Mouse (Mus musculus): ENCODE measurements at regions not wholly inside any gene's neighbourhood (a gene's known extent, or its start where the extent isn't known, plus 50 kb on each side); places are given as distances from the start of the nearest gene placed in this dataset.
A peak's percentile ranks its signal among the peaks of the same experiment; 100 is the strongest.
"Not testable (repeated sequence)": the region's sequence is repeated elsewhere in the genome, so short reads cannot be mapped to it uniquely, and the experiment has no call there.

DNA sequence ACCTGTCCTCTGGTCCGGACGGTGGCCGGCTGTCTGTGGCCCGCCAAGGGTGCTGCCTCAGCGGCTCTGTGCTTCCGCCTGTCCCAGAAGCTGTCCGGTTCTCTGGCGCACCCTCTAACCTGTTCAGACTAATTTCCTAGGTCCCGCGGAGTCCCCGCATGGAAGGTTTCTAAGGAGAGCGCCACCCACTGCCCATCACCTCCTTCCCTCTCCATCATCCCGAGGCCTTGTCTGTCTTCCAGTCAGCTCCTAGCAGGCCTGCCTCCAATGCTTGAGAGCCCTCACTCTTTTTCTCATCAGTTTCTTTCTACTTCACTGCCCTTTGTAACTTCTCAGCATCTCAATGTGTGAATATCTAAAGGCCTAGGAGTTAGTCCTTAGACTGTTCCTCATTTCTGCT lies 86.4 kb upstream of the Zfp746 start:
- DNase-seq = not testable (repeated sequence)

DNA sequence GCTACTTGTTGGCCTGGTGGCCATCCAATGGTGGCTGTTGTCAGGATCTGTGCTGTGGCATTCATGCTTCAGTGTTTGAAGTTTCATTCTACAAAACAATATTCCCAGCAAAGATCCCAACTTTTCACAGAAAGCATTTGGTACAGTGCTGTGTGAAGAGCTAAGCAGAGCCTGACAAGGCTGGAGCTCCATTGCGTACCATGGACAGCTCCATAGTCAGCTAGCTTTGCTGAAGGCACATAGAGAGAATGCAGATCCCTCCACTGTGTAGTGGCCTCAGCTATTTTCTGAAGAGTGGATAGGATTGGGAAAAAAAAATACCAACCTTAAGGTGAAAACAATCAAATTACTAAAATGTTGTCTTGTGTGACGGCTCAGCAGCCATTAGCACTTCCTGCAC lies 50.5 kb upstream of the Zfp746 start:
- peak; percentile 20 for DNase-seq
